Mouse (Mus musculus): ENCODE data around the gene Mdh1.
A peak's percentile ranks its signal among the peaks of the same experiment; 100 is the strongest.

Mdh1 gene

GRCm38 (mm10) chr11:21571700-21572381, at the start of gene Mdh1, which contains the start of gene Wdpcp:
Gene Mdh1 (minus strand): TSS chr11:21572367.
Gene Wdpcp (plus strand): TSS chr11:21572235.
- DNase-seq = peak; percentile 100

- no peak for DNase-seq
Measured at GRCm38 (mm10) chr11:21615915-21616314, 43.7 kb upstream of the Mdh1 start.

- no peak for DNase-seq
Measured at GRCm38 (mm10) chr11:21602497-21602896, 30.3 kb upstream of the Mdh1 start.

- DNase-seq = no peak
Measured at GRCm38 (mm10) chr11:21583286-21583685, 11.1 kb upstream of the Mdh1 start.

GRCm38 (mm10) chr11:21581472-21581871, 9.3 kb upstream of the Mdh1 start:
- no peak for DNase-seq

- no peak for DNase-seq
Measured at GRCm38 (mm10) chr11:21570973-21571372, 1.2 kb downstream of the Mdh1 start.

GRCm38 (mm10) chr11:21570109-21570474, 2.1 kb downstream of the Mdh1 start:
- DNase-seq = peak; percentile 89

- DNase-seq = peak; percentile 95
Measured at GRCm38 (mm10) chr11:21569456-21570108, 2.6 kb downstream of the Mdh1 start.

GRCm38 (mm10) chr11:21569002-21569401, 3.2 kb downstream of the Mdh1 start:
- DNase-seq = no peak

GRCm38 (mm10) chr11:21567733-21568132, 4.4 kb downstream of the Mdh1 start:
- no peak for DNase-seq

GRCm38 (mm10) chr11:21566934-21567333, 5.2 kb downstream of the Mdh1 start:
- DNase-seq = no peak

- no peak for DNase-seq
Measured at GRCm38 (mm10) chr11:21564681-21565405, 7.3 kb downstream of the Mdh1 start.

- DNase-seq = peak; percentile 91
Measured at GRCm38 (mm10) chr11:21563617-21564325, 8.4 kb downstream of the Mdh1 start.

GRCm38 (mm10) chr11:21561347-21561746, 10.8 kb downstream of the Mdh1 start:
- DNase-seq = peak; percentile 96

GRCm38 (mm10) chr11:21559727-21560126, 12.4 kb downstream of the Mdh1 start:
- DNase-seq = no peak

- no peak for DNase-seq
Measured at GRCm38 (mm10) chr11:21552049-21552448, 20.1 kb downstream of the Mdh1 start.

GRCm38 (mm10) chr11:21550222-21551173, 21.7 kb downstream of the Mdh1 start:
- DNase-seq = no peak

- no peak for DNase-seq
Measured at GRCm38 (mm10) chr11:21549754-21550153, 22.4 kb downstream of the Mdh1 start.

- DNase-seq = no peak
Measured at GRCm38 (mm10) chr11:21549052-21549451, 23.1 kb downstream of the Mdh1 start.

- DNase-seq = no peak
Measured at GRCm38 (mm10) chr11:21547518-21547917, 24.6 kb downstream of the Mdh1 start.

- DNase-seq = no peak
Measured at GRCm38 (mm10) chr11:21546671-21547070, 25.5 kb downstream of the Mdh1 start.

- DNase-seq = no peak
Measured at GRCm38 (mm10) chr11:21545951-21546350, 26.2 kb downstream of the Mdh1 start.

All from heart, adult 11 months (tissue).